Mouse (Mus musculus): ENCODE data around the gene Med19. TPM values are rescaled to one million over a fixed set of nuclear protein-coding genes. Genes with fewer than 3 reads are reported as not detected.
A peak's percentile ranks its signal among the peaks of the same experiment; 100 is the strongest.

Gene Med19
- 50.1 and 51.5 TPM in 2 replicates for polyA plus RNA-seq (2016; fragmentation: Nextera tagmentation; extraction: Ambion mirVana)

DNA sequence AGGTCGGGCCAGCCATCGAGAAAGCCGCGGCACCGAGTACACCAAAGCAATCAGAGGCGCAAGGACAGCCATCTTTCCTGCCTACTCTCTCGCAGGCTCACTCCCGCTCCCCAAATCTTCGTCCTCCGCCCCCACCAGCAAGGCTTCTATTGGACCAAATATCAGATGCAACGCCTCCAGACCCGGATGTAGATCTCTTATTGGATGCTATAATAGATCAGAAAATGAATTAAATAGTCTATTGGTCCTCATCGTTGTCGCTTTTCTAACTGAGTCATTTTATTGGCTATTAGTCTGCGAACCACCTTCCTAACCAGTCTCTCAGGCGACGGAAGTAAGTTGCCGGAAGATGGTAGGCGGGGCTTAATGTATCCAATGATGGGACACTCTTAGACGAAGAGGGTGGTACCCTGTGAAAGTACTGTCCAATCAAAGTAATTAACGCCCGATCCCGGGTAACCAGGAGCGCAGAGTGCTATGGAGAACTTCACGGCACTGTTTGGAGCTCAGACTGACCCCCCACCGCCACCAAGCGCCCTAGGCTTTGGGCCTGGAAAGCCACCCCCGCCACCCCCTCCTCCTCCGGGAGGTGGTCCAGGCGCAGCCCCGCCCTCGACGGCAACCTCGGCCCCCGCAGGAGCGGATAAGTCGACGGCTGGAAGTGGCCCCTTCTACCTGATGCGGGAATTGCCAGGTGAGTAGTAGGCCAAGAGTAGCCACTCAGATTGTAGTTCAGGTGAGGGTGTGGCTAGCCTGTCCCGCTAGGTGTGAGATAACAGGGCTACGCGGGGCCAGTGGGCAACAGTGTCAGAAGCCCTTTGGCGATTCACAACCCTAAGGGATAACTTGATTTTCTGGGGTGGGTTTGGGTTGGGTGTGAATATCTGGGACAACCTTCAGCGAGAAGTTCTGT lies at the start of gene Med19, which contains the start of gene Gm28635:
Med19 (plus strand) TSS at position 435 of the 913 bp plus-strand sequence.
Gm28635 (minus strand) TSS at position 74 of the 913 bp plus-strand sequence.
- under 1% methylated on average over 44 of the region's 44 CpGs for WGBS
- Histone ChIP-seq H3K36me3 (replicated peaks) (peaks cover 64% of the 10 kb centered on the region), H3K27me3 (ENCODE audit: poor library complexity, severe bottlenecking) (no peaks in the 10 kb centered on the region), H3K4me1 (peaks cover 24% of the 10 kb centered on the region), H3K4me3 (peak within 1 kb of the TSS; percentile 75), H3K27ac (peak within 1 kb of the TSS; percentile 86), H3K9me3 (no peaks in the 10 kb centered on the region)
- DNase-seq (ENCODE audit: extremely low spot score, low spot score), result peak; percentile 93

DNA sequence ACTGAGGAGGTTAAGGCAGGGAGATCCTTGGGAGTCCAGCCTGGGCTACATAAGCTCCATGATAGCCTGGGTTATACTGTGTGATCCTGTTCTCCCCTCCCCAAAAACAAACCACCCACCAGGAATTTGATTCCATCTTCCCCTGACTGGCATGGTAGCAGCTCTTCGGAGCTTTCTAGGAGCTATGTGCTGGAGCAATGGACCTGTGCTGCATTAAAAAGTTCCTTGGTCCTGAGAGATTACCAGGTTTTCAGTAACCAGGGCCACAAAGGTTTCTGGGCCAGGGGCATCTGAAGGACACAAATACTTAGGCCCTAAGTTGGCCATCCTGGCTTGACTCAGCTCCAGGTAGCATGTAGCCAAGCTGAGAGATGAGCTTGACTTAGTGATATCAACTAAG lies 46.2 kb upstream of the Med19 start:
- Histone ChIP-seq H3K27me3 (ENCODE audit: poor library complexity, severe bottlenecking) (no peaks in the 10 kb centered on the region), H3K27ac (no peak overlapping the region), H3K4me3 (no peak overlapping the region), H3K36me3 (replicated peaks) (peaks cover 15% of the 10 kb centered on the region), H3K4me1 (peaks cover 54% of the 10 kb centered on the region), H3K9me3 (no peaks in the 10 kb centered on the region)
- WGBS, result 96% methylated on average over 1 of the region's 1 CpGs
- DNase-seq (ENCODE audit: extremely low spot score, low spot score), result no peak

DNA sequence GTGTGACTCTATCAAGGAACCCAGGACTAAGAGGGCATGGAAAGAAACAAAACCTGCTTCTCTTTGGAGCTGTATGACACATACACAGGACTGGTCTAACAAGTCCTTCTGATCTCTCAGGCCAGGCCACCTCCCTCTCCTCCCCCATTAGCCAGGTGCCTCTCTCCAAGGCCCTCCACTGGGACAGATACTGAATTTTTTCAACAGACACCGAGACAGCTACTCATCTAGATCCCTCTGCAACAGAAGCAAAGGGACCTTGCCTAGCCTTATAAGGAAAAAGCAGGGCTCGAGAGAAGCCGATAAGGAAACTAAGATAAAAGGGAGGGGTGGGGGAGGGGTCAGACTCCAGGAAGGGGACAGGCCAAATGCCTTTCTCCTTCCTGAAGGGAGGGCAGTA lies 45.2 kb upstream of the Med19 start:
- Histone ChIP-seq H3K4me1 (peaks cover 59% of the 10 kb centered on the region), H3K27ac (peak overlapping the region; percentile 74), H3K36me3 (replicated peaks) (peaks cover 15% of the 10 kb centered on the region), H3K27me3 (ENCODE audit: poor library complexity, severe bottlenecking) (no peaks in the 10 kb centered on the region), H3K9me3 (no peaks in the 10 kb centered on the region), H3K4me3 (no peak overlapping the region)
- DNase-seq (ENCODE audit: extremely low spot score, low spot score), result no peak
- WGBS, result 5% methylated on average over 3 of the region's 3 CpGs

GRCm38 (mm10) chr2:84634006-84634405 lies 44.2 kb upstream of the Med19 start:
- H3K4me1 ChIP-seq, result peaks cover 66% of the 10 kb centered on the region
- peak overlapping the region; percentile 84; the same call in 1 of the 2 replicates for H3K27ac ChIP-seq
- H3K27me3 ChIP-seq (ENCODE audit: poor library complexity, severe bottlenecking), result no peaks in the 10 kb centered on the region
- no peak overlapping the region for H3K4me3 ChIP-seq
- DNase-seq (ENCODE audit: extremely low spot score, low spot score), result no peak
- WGBS, result 84% methylated on average over 4 of the region's 4 CpGs
- peaks cover 12% of the 10 kb centered on the region for H3K36me3 ChIP-seq (replicated peaks)
- no peaks in the 10 kb centered on the region for H3K9me3 ChIP-seq

DNA sequence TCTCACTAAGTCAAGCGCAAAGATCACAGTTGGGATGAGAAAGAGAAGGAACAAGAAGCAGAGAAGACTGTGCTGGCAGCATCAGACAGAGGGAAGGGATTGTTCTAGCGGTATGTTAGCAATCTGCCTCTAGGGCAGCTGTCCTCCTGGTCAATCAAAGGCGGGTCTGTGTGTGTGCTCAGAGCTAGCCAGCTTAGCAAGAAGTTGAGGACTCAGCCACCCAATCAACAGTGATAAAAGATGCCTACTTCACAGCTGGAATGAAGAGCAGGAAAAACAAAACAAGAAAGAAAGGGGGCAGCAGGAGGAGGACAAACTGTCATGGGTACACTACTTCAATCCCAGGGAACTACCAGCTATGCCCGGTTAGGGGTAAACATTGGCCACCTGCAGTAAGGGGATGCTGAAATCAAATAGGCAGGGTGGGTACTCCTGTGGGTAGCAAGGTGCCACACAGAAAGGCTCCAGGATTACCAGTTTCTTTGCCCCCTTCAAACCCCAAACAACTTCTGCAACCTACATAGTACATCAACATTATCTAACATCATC lies 43.2 kb upstream of the Med19 start:
- 23% methylated on average over 4 of the region's 4 CpGs for WGBS
- peak overlapping the region; percentile 33 for H3K4me3 ChIP-seq
- peak overlapping the region; percentile 84 for H3K27ac ChIP-seq
- peaks cover 70% of the 10 kb centered on the region for H3K4me1 ChIP-seq
- H3K27me3 ChIP-seq (ENCODE audit: poor library complexity, severe bottlenecking), result no peaks in the 10 kb centered on the region
- no peak for DNase-seq (ENCODE audit: extremely low spot score, low spot score)
- H3K9me3 ChIP-seq, result no peaks in the 10 kb centered on the region
- H3K36me3 ChIP-seq (replicated peaks), result peaks cover 8% of the 10 kb centered on the region

DNA sequence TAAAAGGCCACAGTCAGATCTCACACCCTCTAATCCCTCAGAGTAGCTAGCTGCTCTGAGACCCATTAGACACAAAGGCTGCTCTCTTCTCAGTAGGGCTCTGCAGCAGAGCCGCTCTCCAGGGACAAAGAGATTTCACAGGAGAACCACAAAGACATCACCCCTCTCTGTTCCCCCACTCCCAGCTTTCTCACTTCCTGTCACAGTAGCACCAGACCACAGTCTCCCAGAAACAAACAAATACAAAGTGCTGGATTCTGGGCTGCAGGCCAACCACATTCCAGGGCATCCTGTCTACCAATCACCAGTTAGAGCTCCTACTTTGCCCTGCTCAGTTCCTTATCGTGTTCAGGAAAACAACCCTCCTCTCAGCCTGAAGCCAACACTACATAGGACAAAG lies 42.6 kb upstream of the Med19 start:
- 2% methylated on average over 2 of the region's 2 CpGs for WGBS
- Histone ChIP-seq H3K36me3 (replicated peaks) (peaks cover 6% of the 10 kb centered on the region; the same call in 1 of the 2 replicates), H3K27ac (peak overlapping the region; percentile 84), H3K9me3 (no peaks in the 10 kb centered on the region), H3K27me3 (ENCODE audit: poor library complexity, severe bottlenecking) (no peaks in the 10 kb centered on the region), H3K4me1 (peaks cover 70% of the 10 kb centered on the region), H3K4me3 (peak overlapping the region; percentile 33)
- DNase-seq (ENCODE audit: extremely low spot score, low spot score), result peak; percentile 65

GRCm38 (mm10) chr2:84636231-84636741 lies 41.9 kb upstream of the Med19 start:
- no peak for DNase-seq (ENCODE audit: extremely low spot score, low spot score)
- H3K4me3 ChIP-seq, result peak overlapping the region; percentile 33
- peaks cover 7% of the 10 kb centered on the region; the same call in 1 of the 2 replicates for H3K36me3 ChIP-seq (replicated peaks)
- H3K27me3 ChIP-seq (ENCODE audit: poor library complexity, severe bottlenecking), result no peaks in the 10 kb centered on the region
- no peaks in the 10 kb centered on the region for H3K9me3 ChIP-seq
- peak overlapping the region; percentile 84 for H3K27ac ChIP-seq
- WGBS, result 31% methylated on average over 8 of the region's 8 CpGs
- H3K4me1 ChIP-seq, result peaks cover 70% of the 10 kb centered on the region

- H3K4me3 ChIP-seq, result no peak overlapping the region
- no peak for DNase-seq (ENCODE audit: extremely low spot score, low spot score)
- H3K36me3 ChIP-seq (replicated peaks), result peaks cover 11% of the 10 kb centered on the region
- peak overlapping the region; percentile 84; the same call in 1 of the 2 replicates for H3K27ac ChIP-seq
- H3K4me1 ChIP-seq, result peaks cover 67% of the 10 kb centered on the region
- no peaks in the 10 kb centered on the region for H3K27me3 ChIP-seq (ENCODE audit: poor library complexity, severe bottlenecking)
- no peaks in the 10 kb centered on the region for H3K9me3 ChIP-seq
- 49% methylated on average over 6 of the region's 7 CpGs for WGBS
Observed at GRCm38 (mm10) chr2:84637452-84638165, 40.6 kb upstream of the Med19 start.

DNA sequence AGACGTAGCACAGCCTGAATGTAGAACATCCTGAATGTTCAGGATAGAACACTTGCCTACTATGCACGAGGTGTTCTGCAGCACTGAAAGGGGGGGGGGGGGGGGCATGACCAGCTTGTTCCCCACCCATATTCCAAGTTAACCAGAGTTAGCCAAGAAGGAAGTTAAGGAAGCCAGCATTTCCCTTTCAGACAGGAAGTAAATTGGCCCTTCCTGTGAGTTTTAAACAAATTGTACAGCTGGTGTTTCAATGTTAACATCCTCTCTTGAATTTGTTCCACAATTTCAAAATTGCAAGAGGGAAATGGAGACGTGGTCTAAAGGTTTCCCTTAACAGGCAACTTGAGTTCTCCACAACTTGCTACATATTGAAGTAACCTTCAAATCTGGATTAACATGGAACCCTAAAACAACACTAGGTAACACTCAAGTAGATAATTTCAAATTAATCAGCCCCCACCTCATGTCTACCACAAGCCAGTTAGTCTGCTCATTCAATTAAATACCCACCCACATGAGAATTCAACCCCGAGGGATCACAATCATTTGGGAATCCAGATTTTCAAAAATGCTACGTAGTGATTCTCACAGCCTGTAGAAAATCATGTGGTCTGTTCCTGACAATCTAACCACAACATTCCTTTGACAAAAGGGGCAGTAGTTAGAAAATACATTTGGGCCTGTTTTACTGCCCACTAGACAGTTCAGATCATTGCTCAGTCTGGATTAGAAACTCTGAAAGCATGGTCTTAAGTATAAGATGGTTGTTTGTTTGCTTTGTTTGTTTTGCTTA lies 39.6 kb upstream of the Med19 start:
- no peak overlapping the region for H3K4me3 ChIP-seq
- H3K9me3 ChIP-seq, result no peaks in the 10 kb centered on the region
- H3K4me1 ChIP-seq, result peaks cover 58% of the 10 kb centered on the region
- no peak for DNase-seq (ENCODE audit: extremely low spot score, low spot score)
- 70% methylated on average over 5 of the region's 5 CpGs for WGBS
- no peak overlapping the region; the same call in 1 of the 2 replicates for H3K27ac ChIP-seq
- peaks cover 11% of the 10 kb centered on the region for H3K36me3 ChIP-seq (replicated peaks)
- no peaks in the 10 kb centered on the region for H3K27me3 ChIP-seq (ENCODE audit: poor library complexity, severe bottlenecking)

GRCm38 (mm10) chr2:84640833-84641232 lies 37.4 kb upstream of the Med19 start:
- H3K27ac ChIP-seq, result no peak overlapping the region
- H3K4me1 ChIP-seq, result peaks cover 36% of the 10 kb centered on the region
- H3K4me3 ChIP-seq, result no peak overlapping the region
- no peaks in the 10 kb centered on the region for H3K27me3 ChIP-seq (ENCODE audit: poor library complexity, severe bottlenecking)
- DNase-seq (ENCODE audit: extremely low spot score, low spot score), result no peak
- peaks cover 11% of the 10 kb centered on the region for H3K36me3 ChIP-seq (replicated peaks)
- H3K9me3 ChIP-seq, result no peaks in the 10 kb centered on the region

DNA sequence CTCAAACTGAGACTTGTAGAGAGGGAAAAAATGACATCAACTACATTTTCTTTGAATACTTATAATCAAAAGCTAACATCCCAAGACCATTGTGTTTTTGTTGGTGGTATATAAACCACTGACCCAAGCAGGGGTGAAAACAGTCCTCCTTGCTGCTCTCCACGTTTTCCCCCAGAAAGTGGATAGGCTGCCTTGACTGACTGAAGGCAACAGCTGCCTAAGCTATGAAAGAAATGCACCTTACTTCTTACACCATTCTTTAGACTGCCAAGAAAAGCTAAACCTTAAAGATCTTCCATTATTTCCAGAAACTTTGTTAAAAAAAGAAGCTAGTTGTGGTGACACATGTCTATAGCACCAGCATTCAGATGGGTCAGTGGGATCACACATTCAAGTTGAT lies 32.1 kb upstream of the Med19 start:
- no peak overlapping the region for H3K4me3 ChIP-seq
- H3K4me1 ChIP-seq, result peaks cover 22% of the 10 kb centered on the region
- H3K27me3 ChIP-seq (ENCODE audit: poor library complexity, severe bottlenecking), result no peaks in the 10 kb centered on the region
- no peak for DNase-seq (ENCODE audit: extremely low spot score, low spot score)
- H3K9me3 ChIP-seq, result no peaks in the 10 kb centered on the region
- H3K27ac ChIP-seq, result no peak overlapping the region
- 89% methylated on average over 1 of the region's 1 CpGs for WGBS
- peaks cover 29% of the 10 kb centered on the region for H3K36me3 ChIP-seq (replicated peaks)

DNA sequence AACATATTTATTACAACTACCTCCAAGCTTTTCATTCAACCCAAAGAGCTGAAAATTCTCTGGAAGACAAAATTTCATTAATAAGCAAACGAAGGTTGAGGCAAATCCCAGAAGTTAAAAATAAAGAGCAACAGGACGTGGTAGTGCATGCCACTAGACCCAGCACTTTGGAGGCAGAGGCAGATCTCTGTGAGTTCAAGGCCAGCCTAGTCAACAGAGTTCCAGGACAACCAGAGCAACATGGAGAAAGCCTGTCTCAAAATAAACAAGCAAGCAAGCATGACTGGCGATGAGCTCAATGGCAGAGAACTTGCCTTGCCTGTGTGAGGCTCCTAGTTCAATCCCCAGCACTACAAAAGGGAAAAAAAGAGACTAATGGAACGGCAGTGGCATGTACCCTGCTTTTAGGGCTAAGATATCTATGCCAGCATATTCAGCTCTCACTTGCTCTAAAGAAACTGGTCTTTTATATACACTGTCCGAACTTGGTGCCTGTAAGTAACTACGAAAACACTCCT lies 31.1 kb upstream of the Med19 start:
- Histone ChIP-seq H3K36me3 (replicated peaks) (peaks cover 20% of the 10 kb centered on the region), H3K27ac (no peak overlapping the region), H3K4me3 (no peak overlapping the region), H3K4me1 (peaks cover 28% of the 10 kb centered on the region), H3K27me3 (ENCODE audit: poor library complexity, severe bottlenecking) (no peaks in the 10 kb centered on the region), H3K9me3 (no peaks in the 10 kb centered on the region)
- DNase-seq (ENCODE audit: extremely low spot score, low spot score), result no peak
- WGBS, result 97% methylated on average over 6 of the region's 6 CpGs
